Mouse (Mus musculus) testis, postnatal 14 days (tissue): ENCODE measurements around the gene Smoc2.

Experiments used
- DNase-seq: peaks from one replicate; pipeline ENCODE4 v3.0.0; 2021; ENCODE audit warnings: low spot score

Smoc2 gene

DNA sequence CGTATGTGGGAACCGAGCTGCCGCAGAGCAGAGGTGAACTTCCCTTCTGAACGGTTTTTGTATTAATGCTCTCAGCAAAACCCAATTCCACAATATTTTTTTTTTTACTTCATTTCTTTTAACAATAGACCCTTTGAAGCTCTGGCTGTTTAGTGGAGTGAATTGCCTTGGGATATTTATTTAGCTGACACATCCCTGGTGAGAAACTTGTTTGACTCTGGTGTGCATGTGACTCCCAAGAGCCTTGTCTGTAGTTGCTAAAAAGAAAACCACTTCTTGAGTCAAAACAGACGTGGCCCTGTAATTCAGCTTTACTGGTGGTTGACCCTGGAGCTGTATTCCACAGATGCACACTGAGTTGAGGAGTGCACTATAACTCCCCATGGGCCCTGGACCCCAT, 135.2 kb downstream of the Smoc2 start:
- no peak for DNase-seq

DNA sequence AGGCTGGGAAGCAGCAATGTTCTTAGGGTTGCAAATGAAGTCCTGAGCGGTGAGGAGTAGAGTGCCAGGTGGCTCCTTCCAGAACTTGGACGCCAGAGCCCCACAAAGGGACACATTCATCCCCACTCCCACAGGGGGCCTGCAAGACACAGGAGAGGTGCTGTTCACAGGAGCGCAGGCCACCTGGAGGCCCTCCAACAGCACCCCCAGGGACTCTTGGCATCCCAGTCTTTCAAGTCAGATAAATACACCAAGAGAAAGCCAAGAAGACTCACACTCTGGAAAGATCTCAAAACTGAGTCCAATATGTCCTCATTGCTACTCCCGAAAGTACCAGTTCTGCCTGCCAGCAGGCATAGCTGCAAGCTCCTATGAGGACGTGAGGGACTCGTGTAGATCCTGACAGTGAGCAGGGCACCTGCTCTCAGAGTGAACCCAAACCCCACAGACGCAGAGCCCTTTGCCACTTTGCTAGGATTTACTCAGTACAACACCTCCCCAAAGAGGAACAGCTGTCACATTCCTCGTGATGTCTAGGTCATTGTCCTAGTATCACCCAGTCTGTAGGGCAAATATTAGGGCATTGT, 141.2 kb downstream of the Smoc2 start:
- no peak for DNase-seq

DNA sequence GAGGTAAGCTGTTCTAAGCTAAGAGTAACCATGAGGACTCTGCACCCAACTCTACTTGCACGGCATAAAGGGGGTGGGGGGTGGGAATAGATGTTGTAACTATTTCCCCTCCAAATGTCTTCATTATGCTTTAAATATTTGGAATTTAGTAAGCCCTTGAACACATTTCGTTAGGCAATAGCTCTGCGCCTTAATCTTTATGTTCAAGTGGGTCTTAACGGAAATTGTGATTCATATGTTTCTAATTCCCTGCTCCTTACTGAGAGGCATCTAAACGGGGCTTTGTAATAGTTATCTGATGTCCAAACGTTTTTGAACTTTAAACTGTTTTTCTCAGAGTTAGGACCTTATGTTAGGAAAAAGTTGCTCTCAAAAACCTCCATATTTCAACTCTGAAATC, 147.2 kb downstream of the Smoc2 start:
- no peak for DNase-seq

DNA sequence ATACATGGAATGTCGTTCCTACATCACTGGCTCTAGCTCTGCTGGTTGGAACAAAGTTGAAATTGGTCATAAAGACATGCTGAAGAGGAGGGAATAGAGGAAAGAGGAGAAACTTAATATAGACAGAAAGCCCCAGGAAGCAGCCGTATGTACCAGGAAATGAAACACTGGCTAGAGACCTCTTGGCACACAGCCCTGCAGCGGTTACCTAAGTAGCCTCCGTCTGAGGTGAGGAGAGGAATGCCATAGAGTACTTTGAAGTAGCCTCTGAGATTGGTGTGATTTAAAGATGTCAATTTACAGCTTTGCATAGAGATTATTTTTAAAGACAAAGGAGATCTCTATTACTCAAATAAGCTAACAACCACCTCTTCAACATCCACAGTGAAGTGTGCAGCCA, 155.4 kb downstream of the Smoc2 start:
- no peak for DNase-seq

DNA sequence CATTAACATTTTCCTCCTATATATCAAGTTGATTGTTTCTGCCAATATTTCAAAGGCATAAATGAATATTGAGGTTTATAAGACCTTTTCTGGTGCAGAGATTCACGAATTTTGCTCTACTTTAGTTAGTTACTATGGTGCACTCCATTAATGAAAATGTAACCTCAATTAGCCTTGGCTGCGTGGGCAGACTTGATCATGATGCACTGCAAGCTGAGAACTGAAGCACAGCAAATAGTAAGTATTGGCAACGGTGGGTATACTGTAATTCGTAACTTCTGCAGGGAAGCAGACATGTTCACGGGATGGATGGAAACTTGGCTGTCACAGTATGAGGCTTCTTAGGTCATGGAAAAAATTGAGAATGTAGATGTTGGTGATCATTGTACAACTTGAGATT, 166.3 kb downstream of the Smoc2 start:
- DNase-seq = no peak

DNA sequence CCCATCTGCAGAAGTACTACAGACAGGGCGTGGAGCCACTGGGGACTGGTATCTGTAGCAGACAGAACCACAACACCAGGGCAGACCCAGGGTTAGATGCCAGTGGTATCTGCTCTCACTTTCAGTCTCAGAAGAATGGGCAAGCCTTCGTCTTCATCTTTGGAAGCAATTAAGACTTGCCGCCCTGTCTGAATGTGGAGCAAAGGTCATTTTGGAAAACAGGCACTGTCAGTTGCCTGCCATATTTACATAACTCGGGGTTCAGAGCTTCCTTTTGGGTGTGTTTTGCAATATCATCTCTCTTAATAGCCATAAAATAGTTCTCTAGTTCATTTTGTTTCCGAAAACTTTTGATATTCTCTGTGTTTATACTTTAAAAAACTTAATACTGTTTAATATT, 168.0 kb downstream of the Smoc2 start:
- no peak for DNase-seq
